Mouse (Mus musculus) bone marrow macrophage, adult 2 months (primary cell): Measurements from ENCODE around the gene Pcp4l1.

Source experiments
- CTCF ChIP-seq: IDR thresholded peaks from 2 replicates; pipeline ENCODE4 v1.5.1; 2012; ENCODE audit warnings: low read depth, mild to moderate bottlenecking, low read length, moderate library complexity
- POLR2A ChIP-seq: IDR thresholded peaks from 2 replicates; pipeline ENCODE4 v1.6.1; 2012; ENCODE audit warnings: mild to moderate bottlenecking, low read depth, low read length, borderline replicate concordance

- TF ChIP-seq CTCF (no peak), POLR2A (no peak)
Observed at GRCm38 (mm10) chr1:171195887-171196397, at the start of gene Pcp4l1.
